Mouse (Mus musculus) adrenal gland (tissue): Measurements from ENCODE around the gene Pp2d1.

Experiments
- intact Hi-C: fragments of 180-260 bp; cut with DNase I; formaldehyde crosslinking; loops from one replicate; pipeline ENCODE4 v1.15.1; 2025

Gene Pp2d1

GRCm38 (mm10) chr17:53566161-53566918 is 27.1 kb upstream of the Pp2d1 start, which contains the start of gene Kat2b:
TSS of gene Kat2b (plus strand) at chr17:53566861.
- intact Hi-C loops, result no loop called here

DNA sequence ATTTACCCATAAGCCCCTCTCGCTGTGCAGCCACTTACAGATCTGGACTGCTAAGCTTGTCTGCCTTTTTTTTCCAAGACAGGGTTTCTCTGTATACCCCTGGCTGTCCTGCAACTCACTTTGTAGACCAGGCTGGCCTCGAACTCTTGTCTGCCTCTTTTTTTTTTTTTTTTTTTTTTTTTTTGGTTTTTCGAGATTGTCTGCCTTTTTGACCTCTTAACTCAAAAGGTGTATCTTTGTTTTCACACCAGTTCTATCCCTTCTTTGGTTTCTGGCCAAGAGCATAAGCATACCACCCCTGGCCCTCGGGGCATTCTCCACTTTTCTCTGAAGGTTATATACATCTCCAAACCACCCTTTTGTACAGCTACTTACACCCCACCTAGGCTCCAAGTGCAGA is 25.6 kb upstream of the Pp2d1 start:
- intact Hi-C loops, result no loop called here

GRCm38 (mm10) chr17:53561458-53562029 is 22.3 kb upstream of the Pp2d1 start:
- intact Hi-C loops, result no loop called here

GRCm38 (mm10) chr17:53559646-53560045 is 20.4 kb upstream of the Pp2d1 start:
- intact Hi-C loops, result no loop called here

DNA sequence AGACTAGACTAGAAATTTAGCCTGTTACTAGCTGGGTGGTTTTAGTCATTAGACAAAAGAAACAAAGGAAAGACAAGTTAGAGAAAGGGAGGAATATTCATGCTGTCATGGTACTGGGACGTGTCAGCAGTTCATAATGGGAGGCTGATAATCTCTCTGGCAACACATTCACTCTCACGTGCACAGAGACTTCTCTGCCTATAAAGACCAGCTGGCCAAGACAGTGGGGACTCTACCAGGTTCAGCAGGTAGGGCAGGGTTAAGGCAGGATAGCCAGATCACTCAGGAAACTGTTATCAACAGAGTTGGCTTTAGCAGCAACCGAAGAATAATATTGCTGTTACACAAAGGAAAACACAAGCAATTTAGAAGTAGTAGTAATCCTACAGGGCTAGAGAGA is 18.2 kb upstream of the Pp2d1 start:
- intact Hi-C loops, result no loop called here

- intact Hi-C loops, result no loop called here
These were observed 15.6 kb upstream of the Pp2d1 start for GRCm38 (mm10) chr17:53554813-53555212.

DNA sequence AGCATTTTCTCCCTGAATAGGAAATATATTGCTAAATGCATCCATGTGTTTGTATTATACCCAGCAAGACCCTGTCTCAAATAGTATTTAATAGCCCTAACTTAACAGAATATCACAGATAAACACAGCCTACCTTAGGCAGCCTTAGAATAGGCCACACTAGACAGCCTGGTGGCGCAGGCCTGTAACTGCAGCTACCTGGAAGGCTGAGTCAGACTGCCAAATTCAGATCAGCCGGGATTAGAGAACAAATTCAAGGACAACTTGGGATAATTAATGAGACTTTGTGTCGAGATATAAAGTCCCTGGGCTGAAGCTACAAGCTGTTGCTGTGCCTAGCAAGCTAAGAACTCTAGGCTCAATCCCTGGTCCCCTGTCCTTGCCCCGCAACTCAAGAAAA is 14.8 kb upstream of the Pp2d1 start:
- intact Hi-C loops, result no loop called here

GRCm38 (mm10) chr17:53551306-53552299 is 12.4 kb upstream of the Pp2d1 start:
- intact Hi-C loops, result no loop called here

DNA sequence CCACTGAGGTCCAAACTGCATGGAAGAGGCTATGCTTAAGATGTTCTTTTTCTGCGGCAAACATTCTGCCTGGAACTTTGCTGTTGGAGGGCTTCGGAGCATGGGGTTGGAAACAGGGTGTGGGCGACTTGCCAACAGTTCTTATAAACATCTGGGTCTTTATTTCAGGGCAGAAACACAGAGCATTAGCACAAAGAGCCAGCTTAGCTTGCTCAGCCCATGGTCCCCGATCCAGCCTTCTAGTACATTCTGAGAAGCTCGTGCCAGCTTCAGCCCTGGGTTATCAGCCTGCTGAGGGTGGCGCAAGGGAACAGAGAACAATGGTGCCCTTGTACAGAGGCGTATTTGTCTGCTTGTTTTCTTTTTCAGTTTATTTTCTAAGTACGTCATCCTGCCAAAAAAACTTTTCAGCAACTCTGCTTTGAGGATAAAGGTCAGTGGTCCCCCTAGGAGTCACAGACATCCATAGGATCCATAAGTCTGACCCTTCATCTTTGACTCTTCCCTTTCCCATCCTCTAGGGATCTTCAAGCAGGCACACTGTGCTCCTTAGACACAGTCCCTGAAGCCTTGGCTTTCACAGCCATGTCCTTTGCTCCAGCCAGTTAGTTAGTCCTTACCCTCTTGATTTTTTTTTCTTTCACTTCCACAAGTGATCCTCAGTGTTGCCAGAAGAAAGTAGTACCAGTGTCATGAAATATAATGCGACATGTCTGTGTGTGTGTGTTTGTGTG is 4.5 kb upstream of the Pp2d1 start:
- intact Hi-C loops, result no loop called here

DNA sequence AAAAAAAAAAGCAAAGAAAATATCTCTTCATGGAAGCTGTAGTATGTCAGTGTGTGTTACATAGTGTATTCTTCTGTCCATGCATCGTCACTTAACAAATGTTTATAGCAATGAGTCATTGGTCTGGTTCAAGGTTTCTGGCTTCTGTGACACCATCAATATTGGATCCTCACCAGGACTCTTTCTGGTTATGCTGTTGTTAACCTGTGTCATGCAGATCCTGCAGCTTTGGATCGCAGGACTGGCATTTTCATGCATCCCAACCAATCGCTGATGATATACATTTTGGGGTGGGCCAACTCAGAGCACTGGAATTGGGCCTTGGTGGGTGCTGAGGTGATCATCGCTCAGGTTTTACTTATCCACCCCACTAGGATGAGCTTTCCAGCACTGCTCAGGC is 3.3 kb upstream of the Pp2d1 start:
- intact Hi-C loops, result no loop called here

- intact Hi-C loops, result loop anchor here (5.0 kb wide), 1 partner anchor 300 kb away; no protein-coding TSS in a partner anchor
These were observed 6.8 kb downstream of the Pp2d1 start for GRCm38 (mm10) chr17:53532425-53532824.

GRCm38 (mm10) chr17:53531160-53531559 is 8.1 kb downstream of the Pp2d1 start:
- intact Hi-C loops, result loop anchor here (5.0 kb wide), 1 partner anchor 301 kb away; no protein-coding TSS in a partner anchor

DNA sequence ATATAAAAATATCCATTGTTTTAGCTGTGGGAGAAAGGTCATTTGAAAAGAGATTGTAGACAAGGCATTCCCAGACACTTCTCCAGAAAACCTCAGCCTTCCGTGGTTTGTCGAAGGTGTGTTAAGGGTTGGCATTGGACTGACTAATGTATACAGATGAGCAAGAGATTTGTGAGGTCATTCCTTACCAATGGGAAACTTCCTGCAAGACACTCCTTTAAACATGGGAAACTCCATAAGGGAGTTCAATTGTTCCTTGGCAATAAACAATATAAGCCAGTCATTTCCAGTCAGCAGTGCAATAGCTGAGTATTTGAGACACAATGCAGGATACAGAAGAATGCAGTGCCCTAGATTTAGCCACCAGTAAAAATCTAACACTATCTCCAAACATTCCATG is 11.2 kb downstream of the Pp2d1 start:
- intact Hi-C loops, result no loop called here

DNA sequence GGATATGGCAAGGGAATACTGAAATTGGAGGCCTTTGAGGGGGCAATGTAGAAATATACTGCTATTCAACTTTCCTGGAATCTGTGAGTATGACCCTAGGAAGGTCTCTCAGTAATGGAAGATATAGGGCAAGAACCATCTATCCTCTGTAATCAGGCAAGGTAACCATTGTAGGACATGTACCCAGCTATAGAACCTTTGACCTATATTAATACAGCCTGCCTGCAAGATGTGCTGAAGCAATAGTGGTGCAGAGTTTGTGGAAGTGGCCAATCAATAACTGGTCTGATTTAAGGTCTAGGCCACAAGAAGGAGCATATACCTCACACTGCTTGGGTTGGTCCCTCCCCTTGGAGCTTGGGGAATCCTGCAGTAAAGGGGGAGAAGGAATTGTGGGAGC is 18.7 kb downstream of the Pp2d1 start:
- intact Hi-C loops, result no loop called here

DNA sequence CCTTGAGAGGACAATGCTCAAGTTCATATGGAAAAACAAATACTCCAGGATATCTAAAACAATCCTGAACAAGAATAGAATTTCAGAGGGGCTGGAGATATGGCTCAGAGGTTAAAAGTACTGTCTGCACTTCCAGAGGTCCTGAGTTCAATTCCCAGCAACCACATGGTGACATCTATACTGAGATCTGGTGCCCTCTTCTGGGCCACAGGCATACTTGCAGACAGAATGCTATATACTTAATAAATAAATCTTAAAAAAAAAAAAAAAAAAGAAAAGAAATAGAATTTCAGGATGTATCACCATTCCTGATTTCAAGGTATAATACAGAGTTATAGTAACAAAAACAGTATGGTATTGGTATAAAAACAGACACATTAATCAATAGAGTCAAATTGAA is 19.9 kb downstream of the Pp2d1 start:
- intact Hi-C loops, result no loop called here

DNA sequence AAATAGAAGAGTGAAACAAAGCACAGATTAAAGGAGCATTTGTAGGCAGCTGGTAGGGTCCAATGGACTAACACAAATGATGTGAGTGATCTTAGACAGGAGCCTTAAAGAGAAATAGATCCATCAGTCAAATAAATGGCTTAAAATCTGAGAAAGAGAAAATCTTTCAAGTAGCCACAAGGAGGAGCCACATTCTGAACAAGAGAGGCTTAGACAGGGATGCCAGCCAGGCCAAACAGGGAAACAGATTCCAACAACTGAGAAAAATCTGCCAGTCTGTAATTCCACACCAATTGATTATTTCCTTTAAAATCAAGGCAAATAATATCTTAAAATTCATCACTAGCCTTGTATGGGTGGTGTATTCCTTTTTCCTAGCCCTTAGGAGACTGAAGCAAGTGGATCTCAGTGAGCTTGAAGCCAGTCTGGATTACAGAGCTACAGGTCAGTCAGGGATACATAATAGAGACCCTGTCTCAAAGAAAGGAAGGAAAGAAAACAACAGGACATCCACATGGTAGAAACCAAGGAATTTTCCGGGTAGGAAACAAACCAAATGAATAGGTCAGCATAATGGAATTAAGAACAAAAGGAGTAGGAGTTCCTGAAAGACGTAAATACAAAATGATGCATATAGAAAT is 26.8 kb downstream of the Pp2d1 start:
- intact Hi-C loops, result no loop called here

- intact Hi-C loops, result loop anchor here (10.0 kb wide), 1 partner anchor 98 kb away; no protein-coding TSS in a partner anchor
These were observed 36.3 kb downstream of the Pp2d1 start for GRCm38 (mm10) chr17:53502966-53503365.

DNA sequence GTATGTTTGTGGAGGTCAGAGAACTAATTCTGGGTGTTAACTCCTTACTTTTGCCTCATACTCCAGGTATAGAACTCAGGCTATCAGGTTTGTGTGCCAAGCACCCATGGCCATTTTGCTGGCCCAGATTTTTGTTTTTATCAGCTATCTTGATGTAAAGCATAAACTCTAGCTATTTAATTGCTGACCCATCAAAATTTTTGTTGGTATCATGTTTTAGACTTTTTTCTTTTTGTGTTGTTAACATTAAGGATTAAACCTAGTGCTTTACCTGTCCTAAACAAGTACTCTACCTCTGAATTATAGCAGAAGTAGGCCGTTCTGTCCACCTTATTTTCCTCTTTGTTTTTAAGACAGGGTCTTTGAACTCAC is 50.3 kb downstream of the Pp2d1 start:
- intact Hi-C loops, result no loop called here

GRCm38 (mm10) chr17:53488291-53489006 is 50.8 kb downstream of the Pp2d1 start:
- intact Hi-C loops, result no loop called here

DNA sequence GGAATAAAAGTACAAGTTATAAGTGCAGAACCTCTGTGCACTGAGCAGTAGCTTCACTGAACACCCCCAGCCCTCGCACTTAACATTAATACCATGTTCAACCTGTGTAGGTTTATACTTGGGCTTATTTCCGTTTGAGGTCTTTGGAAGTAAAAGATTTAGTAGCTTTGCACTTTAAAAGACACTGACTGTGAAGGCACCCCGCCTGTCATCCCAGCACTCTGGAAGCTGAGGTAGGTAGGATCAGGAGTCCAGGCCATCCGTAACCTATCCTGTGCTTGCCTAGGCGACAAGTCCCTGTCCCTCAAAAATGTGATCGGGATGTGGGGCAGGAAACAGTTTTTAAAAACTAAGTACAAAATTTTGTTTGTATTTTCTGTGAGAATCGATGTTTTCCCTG is 58.8 kb downstream of the Pp2d1 start:
- intact Hi-C loops, result no loop called here
